Mouse (Mus musculus): ENCODE data around the gene Ccdc40. TPM values are rescaled to one million over a fixed set of nuclear protein-coding genes. Genes with fewer than 3 reads are reported as not detected.
A peak's percentile ranks its signal among the peaks of the same experiment; 100 is the strongest.

The Ccdc40 gene
- polyA plus RNA-seq (2014; fragmentation: Nextera tagmentation; extraction: Ambion mirVana), result 12.0 and 14.1 TPM in 2 replicates

DNA sequence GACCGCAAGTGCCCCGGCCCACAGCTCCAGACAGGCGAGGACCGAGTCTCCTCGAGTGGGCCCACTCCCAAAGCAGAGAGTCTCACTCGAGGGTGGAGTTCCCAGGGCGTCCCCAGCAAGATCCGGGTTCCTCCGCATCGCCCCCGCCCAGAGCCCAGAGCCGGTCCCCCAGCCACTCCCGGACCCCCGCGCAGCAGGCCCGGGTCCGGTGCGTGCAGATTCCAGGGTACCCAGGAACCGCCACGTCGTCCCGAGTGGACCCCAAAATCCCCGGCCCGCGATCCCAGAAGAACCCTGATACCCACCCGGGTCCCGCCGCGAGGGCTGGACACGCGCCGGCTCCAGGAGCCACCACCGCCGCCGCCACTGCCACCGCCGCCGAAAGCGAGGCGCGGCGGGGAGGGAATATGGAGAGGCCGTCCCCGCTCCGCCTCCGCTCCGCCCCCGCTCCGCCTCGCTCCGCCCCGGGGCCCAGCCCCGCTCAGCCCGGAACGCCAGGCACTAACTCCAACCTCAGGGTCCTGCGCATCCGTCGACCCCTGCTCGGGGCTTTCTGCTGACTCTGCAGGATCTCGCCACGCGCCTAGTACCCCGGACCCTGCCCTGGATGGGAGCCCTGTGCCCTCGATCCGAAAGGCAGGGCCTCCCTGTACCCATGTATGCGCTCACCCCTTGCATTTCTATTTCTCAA, at the start of gene Ccdc40, which contains the start of gene Tbc1d16:
Gene Ccdc40, plus strand, starts transcription at position 482 of the 691 bp plus-strand sequence.
Gene Tbc1d16, minus strand, starts transcription at position 409 of the 691 bp plus-strand sequence.
- Histone ChIP-seq H3K27me3 (ENCODE audit: control insufficient read depth, insufficient read depth, low read length) (no peaks in the 10 kb centered on the region), H3K4me3 (replicated peaks; ENCODE audit: low read length) (peak within 1 kb of the TSS; percentile 68), H3K4me2 (replicated peaks) (peak within 1 kb of the TSS; percentile 79), H3K27ac (peak within 1 kb of the TSS; percentile 80), H3K9me3 (ENCODE audit: control insufficient read depth, low read length) (no peaks in the 10 kb centered on the region), H3K36me3 (replicated peaks; ENCODE audit: control insufficient read depth, insufficient read depth) (no peaks in the 10 kb centered on the region), H3K9ac (peak within 1 kb of the TSS; percentile 78), H3K4me1 (replicated peaks; ENCODE audit: control insufficient read depth, insufficient read depth, low read length) (peaks cover 54% of the 10 kb centered on the region)
- peak; percentile 84 for DNase-seq (ENCODE audit: low spot score)
- under 1% methylated on average over 53 of the region's 66 CpGs for WGBS
- peak; percentile 86 for ATAC-seq (ENCODE audit: low FRiP score)

DNA sequence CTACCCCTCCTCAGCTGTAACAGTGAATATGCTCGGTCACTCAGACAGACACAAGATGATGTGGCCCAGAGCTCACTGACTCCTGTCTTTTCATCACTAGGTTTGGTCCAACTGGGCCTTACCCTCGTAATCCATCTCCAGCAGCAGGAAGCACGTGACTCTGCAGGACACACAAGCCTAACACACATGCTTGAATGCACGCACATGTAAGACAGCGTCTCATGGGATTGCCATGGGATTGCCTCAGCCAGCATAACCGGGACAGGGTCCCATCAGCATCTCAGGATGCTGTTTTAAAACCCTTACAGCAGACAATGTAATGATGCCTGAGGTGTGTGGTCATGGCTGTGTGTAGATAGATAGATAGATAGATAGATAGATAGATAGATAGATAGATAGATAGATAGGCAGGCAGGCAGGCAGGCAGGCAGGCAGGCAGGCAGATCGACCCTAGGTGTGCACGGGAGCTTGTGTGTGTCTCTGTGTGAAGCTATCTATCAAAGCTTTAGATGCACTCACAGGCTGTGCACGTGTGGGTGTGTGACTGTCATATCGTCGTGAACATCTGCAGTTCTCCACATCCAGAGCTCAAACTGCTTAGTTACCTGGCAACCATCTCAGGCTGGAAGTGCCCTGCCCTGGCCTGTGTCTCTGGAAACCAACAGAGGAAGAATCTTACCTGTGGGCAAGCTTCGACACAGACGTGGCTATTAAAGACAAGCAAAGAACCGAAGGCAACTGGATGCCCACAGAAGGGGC, 47.4 kb upstream of the Ccdc40 start:
- ATAC-seq (ENCODE audit: low FRiP score) (no peak), DNase-seq (ENCODE audit: low spot score) (no peak)
- Histone ChIP-seq H3K27me3 (ENCODE audit: control insufficient read depth, insufficient read depth, low read length) (no peaks in the 10 kb centered on the region), H3K9me3 (ENCODE audit: control insufficient read depth, low read length) (no peaks in the 10 kb centered on the region), H3K4me3 (replicated peaks; ENCODE audit: low read length) (no peak overlapping the region), H3K4me1 (replicated peaks; ENCODE audit: control insufficient read depth, insufficient read depth, low read length) (peaks cover 66% of the 10 kb centered on the region), H3K36me3 (replicated peaks; ENCODE audit: control insufficient read depth, insufficient read depth) (no peaks in the 10 kb centered on the region), H3K9ac (no peak overlapping the region), H3K4me2 (replicated peaks) (no peak overlapping the region), H3K27ac (no peak overlapping the region)
- WGBS, result 63% methylated on average over 14 of the region's 14 CpGs

DNA sequence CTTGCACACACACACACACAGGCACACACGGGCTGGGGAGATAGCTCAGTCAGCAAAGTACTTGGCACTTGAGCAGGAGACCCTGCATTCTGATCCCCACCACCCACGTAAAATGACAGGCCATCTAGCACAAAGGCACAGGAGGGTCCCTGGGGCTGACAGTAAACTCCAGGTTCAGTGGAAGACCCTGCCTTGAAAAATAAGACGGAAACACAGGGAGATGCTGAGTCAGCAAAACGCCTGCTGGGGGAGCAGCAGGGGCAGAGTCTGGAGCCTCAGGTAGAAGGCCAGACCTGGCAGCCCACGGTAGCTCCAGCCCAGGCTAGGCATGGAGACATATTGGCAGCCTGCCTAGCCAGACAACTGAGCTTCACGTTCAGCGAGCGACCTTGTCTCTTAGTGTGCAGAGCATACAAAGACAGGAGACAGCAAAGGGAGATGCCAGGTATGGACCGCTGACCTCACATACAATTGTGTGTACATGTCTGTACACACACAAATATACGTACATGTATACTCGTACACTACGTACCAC, 46.4 kb upstream of the Ccdc40 start:
- Histone ChIP-seq H3K27ac (peak overlapping the region; percentile 49), H3K36me3 (replicated peaks; ENCODE audit: control insufficient read depth, insufficient read depth) (no peaks in the 10 kb centered on the region), H3K4me2 (replicated peaks) (no peak overlapping the region), H3K9ac (0 out of 2 replicates have a peak overlapping the region, but pooled peaks have one; percentile 14), H3K4me1 (replicated peaks; ENCODE audit: control insufficient read depth, insufficient read depth, low read length) (peaks cover 62% of the 10 kb centered on the region), H3K9me3 (ENCODE audit: control insufficient read depth, low read length) (no peaks in the 10 kb centered on the region), H3K4me3 (replicated peaks; ENCODE audit: low read length) (no peak overlapping the region), H3K27me3 (ENCODE audit: control insufficient read depth, insufficient read depth, low read length) (no peaks in the 10 kb centered on the region)
- 70% methylated on average over 12 of the region's 12 CpGs for WGBS
- DNase-seq (ENCODE audit: low spot score) (no peak), ATAC-seq (ENCODE audit: low FRiP score) (no peak)

DNA sequence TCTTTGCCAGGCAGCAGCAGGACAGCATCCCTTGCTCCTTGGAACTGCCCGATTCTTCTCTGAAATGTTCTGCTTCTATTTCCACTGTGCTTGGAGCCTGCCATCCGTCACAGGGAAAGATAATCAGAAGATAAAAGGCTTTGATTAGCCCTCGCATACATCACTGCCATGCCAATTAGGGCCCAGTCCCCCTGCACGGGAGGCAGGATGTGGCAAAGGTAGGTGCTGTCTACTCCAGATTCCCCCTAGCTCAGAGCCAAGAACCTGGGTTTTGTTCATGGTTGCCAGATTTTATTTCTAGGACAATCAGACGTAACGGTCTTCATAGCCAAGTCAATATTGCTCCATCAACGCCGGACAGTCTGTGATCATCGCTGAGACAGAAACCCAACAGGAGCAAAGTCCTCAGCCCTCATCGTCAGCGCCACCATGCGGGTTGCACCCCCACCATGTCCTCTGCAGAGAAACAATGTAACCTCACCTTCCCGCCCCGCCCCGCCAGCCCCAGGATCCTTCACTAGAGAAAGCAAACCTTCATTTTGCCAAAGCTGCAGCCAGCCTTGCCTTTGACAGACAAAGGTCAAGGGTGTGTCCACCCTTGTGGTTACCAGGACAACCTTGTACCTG, 44.6 kb upstream of the Ccdc40 start:
- DNase-seq (ENCODE audit: low spot score) (no peak), ATAC-seq (ENCODE audit: low FRiP score) (no peak)
- Histone ChIP-seq H3K9ac (no peak overlapping the region), H3K9me3 (ENCODE audit: control insufficient read depth, low read length) (no peaks in the 10 kb centered on the region), H3K4me2 (replicated peaks) (no peak overlapping the region), H3K27me3 (ENCODE audit: control insufficient read depth, insufficient read depth, low read length) (no peaks in the 10 kb centered on the region), H3K4me1 (replicated peaks; ENCODE audit: control insufficient read depth, insufficient read depth, low read length) (peaks cover 61% of the 10 kb centered on the region), H3K27ac (peak overlapping the region; percentile 58), H3K4me3 (replicated peaks; ENCODE audit: low read length) (no peak overlapping the region), H3K36me3 (replicated peaks; ENCODE audit: control insufficient read depth, insufficient read depth) (no peaks in the 10 kb centered on the region)
- 62% methylated on average over 15 of the region's 15 CpGs for WGBS

DNA sequence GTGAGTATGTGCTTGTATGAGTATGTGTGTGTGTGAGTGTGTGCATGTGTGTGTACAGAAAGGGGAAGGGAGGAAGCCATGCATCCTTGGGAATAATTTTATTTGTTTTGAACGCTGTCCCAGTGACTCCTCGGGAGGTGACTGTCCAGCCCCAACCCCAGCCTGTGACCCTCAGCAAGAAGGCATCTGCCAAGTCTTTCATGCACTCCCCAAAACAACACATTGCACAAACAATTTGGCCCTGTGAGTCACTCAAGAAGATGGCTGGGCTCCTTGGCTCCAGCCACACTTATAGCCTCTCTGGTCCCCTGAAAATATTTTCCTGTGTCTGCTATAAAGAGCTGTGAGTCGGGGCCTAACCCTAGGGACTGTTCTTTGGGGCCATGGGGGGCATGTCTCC, 42.0 kb upstream of the Ccdc40 start:
- ATAC-seq (ENCODE audit: low FRiP score) (no peak), DNase-seq (ENCODE audit: low spot score) (no peak)
- no peaks in the 10 kb centered on the region for H3K9me3 ChIP-seq (ENCODE audit: control insufficient read depth, low read length)
- 77% methylated on average over 3 of the region's 3 CpGs for WGBS
- H3K4me2 ChIP-seq (replicated peaks), result no peak overlapping the region
- no peaks in the 10 kb centered on the region for H3K27me3 ChIP-seq (ENCODE audit: control insufficient read depth, insufficient read depth, low read length)
- H3K27ac ChIP-seq, result no peak overlapping the region
- H3K36me3 ChIP-seq (replicated peaks; ENCODE audit: control insufficient read depth, insufficient read depth), result no peaks in the 10 kb centered on the region
- no peak overlapping the region for H3K9ac ChIP-seq
- peaks cover 58% of the 10 kb centered on the region for H3K4me1 ChIP-seq (replicated peaks; ENCODE audit: control insufficient read depth, insufficient read depth, low read length)
- no peak overlapping the region for H3K4me3 ChIP-seq (replicated peaks; ENCODE audit: low read length)

DNA sequence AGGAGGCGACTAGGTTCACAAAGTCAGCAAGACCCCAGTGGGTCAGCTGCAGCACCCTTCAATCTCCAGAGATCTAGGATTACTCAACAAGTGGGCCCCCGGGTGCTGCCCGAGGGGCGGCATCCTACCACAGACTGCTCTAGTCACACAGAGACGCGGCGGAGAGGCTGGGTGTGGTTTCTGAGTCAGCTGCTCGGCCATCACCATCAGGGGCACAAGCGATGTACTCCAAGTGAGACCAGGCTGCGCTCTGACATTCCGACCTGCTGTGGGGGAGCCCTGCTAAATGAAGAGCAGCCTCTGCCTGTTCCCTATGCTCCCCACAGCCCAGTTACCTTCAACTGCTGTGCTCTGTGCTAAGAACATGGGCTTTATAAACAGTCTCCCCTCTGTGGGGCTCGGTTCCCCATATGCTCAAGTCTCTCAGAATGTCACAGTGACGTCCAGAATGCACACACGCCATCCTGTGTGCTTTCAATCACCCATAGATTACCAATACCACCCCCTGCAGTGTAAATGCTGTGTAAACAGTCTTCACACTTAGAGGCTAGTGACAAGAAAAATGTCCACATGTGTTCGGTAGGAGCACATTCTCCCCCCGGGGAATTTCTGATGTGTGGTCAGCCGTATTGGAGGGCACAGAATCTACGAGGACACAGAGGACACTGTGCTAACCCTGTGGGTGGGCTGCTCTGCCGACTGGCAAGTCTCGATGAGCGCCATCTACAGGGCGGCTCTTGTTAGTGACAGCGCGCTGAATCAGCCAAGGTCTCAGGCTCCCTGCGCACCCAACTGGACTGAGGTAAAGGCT, 41.2 kb upstream of the Ccdc40 start:
- H3K36me3 ChIP-seq (replicated peaks; ENCODE audit: control insufficient read depth, insufficient read depth), result no peaks in the 10 kb centered on the region
- H3K4me2 ChIP-seq (replicated peaks), result no peak overlapping the region
- DNase-seq (ENCODE audit: low spot score) (peak; percentile 77), ATAC-seq (ENCODE audit: low FRiP score) (peak; percentile 22; the same call in 1 of the 2 replicates)
- no peaks in the 10 kb centered on the region for H3K27me3 ChIP-seq (ENCODE audit: control insufficient read depth, insufficient read depth, low read length)
- 46% methylated on average over 25 of the region's 25 CpGs for WGBS
- no peak overlapping the region for H3K4me3 ChIP-seq (replicated peaks; ENCODE audit: low read length)
- no peak overlapping the region; the same call in 1 of the 2 replicates for H3K9ac ChIP-seq
- H3K27ac ChIP-seq, result 0 out of 2 replicates have a peak overlapping the region, but pooled peaks have one; percentile 21
- peaks cover 50% of the 10 kb centered on the region for H3K4me1 ChIP-seq (replicated peaks; ENCODE audit: control insufficient read depth, insufficient read depth, low read length)
- no peaks in the 10 kb centered on the region for H3K9me3 ChIP-seq (ENCODE audit: control insufficient read depth, low read length)

DNA sequence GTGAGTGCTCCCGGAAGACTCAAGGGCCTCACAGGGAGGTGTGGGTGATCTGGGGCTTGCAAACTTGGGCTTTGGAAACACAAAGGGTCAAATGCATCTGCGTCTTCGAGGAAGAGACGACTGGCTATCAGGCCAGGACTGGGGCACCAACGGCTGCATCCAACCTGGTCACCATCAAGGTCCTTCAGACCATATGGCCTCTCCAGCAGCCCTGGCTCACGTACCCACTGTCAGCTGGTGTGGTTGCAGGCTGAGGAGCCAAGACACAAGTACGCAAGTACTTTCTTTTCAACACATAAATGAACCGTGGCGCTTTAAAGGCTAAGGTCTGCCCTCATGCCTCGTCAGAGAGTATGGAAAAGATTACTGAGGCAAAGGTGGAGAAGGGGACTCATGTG, 40.6 kb upstream of the Ccdc40 start:
- no peak overlapping the region for H3K27ac ChIP-seq
- peaks cover 45% of the 10 kb centered on the region for H3K4me1 ChIP-seq (replicated peaks; ENCODE audit: control insufficient read depth, insufficient read depth, low read length)
- no peak overlapping the region for H3K4me2 ChIP-seq (replicated peaks)
- no peak overlapping the region for H3K9ac ChIP-seq
- DNase-seq (ENCODE audit: low spot score), result no peak
- H3K36me3 ChIP-seq (replicated peaks; ENCODE audit: control insufficient read depth, insufficient read depth), result no peaks in the 10 kb centered on the region
- WGBS, result 53% methylated on average over 10 of the region's 10 CpGs
- no peaks in the 10 kb centered on the region for H3K9me3 ChIP-seq (ENCODE audit: control insufficient read depth, low read length)
- no peak overlapping the region for H3K4me3 ChIP-seq (replicated peaks; ENCODE audit: low read length)
- no peaks in the 10 kb centered on the region for H3K27me3 ChIP-seq (ENCODE audit: control insufficient read depth, insufficient read depth, low read length)
- ATAC-seq (ENCODE audit: low FRiP score), result no peak

DNA sequence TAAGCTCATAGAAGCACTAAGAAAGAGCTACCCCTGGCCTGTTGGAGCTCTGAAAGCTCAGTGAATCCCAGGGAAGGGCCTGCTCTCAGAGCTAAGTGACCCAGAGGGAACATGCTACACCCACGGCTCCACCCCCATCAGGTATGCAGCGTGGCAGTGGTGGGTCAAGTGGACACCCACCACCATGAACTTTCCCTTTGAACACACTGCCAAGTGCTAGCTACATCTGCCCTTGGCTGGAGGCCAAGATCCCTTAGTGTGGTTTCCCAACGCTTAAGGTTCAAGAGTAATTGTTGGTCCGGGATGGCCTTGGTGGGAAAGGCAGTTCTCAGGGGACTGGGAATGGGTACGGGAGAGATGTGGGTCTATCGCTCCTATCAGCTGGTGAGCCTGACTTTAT, 40.0 kb upstream of the Ccdc40 start:
- Histone ChIP-seq H3K36me3 (replicated peaks; ENCODE audit: control insufficient read depth, insufficient read depth) (no peaks in the 10 kb centered on the region), H3K4me1 (replicated peaks; ENCODE audit: control insufficient read depth, insufficient read depth, low read length) (peaks cover 39% of the 10 kb centered on the region)

More for the DNA sequence above, 40.0 kb upstream of the Ccdc40 start:
- H3K27ac ChIP-seq, result no peak overlapping the region
- no peak overlapping the region for H3K4me3 ChIP-seq (replicated peaks; ENCODE audit: low read length)
- no peak overlapping the region for H3K4me2 ChIP-seq (replicated peaks)
- no peak for ATAC-seq (ENCODE audit: low FRiP score)
- no peak overlapping the region for H3K9ac ChIP-seq
- no peaks in the 10 kb centered on the region for H3K27me3 ChIP-seq (ENCODE audit: control insufficient read depth, insufficient read depth, low read length)
- no peaks in the 10 kb centered on the region for H3K9me3 ChIP-seq (ENCODE audit: control insufficient read depth, low read length)
- no peak for DNase-seq (ENCODE audit: low spot score)
- whole genome bisulfite sequencing, result 54% methylated on average over 6 of the region's 6 CpGs
